ENCODE assay signal across 21 mouse cellular contexts in genomic region chr13:51980344-51980743, GRCm38 (mm10).
DNase-seq lines count a peak whose midpoint lies in the region; ATAC-seq and TF ChIP-seq lines count a peak whose summit lies in the region.
"Had no signal": no experiment of that assay in that cellular context is flagged by ENCODE, and none has a peak within 500 bp of the region (broad histone marks: within the 10 kb centered on the region; RNA-seq: fewer than 3 reads in every experiment).

No protein-coding gene starts in this region.

- no peaks in the 10 kb centered on the region for H3K27me3 ChIP-seq in limb, embryonic 11.5 days (ENCODE audit: control insufficient read depth, insufficient read depth, low read length)
- no peaks in the 10 kb centered on the region for H3K27me3 ChIP-seq in limb, embryonic 10.5 days (ENCODE audit: low read depth, poor library complexity, severe bottlenecking)
- H3K27me3 ChIP-seq in C2C12 (ENCODE audit: control insufficient read depth, insufficient read depth, insufficient read length), result no peaks in the 10 kb centered on the region
- H3K27me3 ChIP-seq in embryonic facial prominence, embryonic 15.5 days, result no peaks in the 10 kb centered on the region
- no peaks in the 10 kb centered on the region for H3K27me3 ChIP-seq in liver, postnatal 0 days (ENCODE audit: insufficient read depth, low read length)
- H3K27me3 ChIP-seq: embryonic facial prominence, embryonic 13.5 days had no signal

- H3K4me2 ChIP-seq in limb, embryonic 11.5 days (ENCODE audit: low read depth, severe bottlenecking), result no peak overlapping the region
- H3K4me2 ChIP-seq in embryonic facial prominence, embryonic 15.5 days (replicated peaks), result no peak overlapping the region
- H3K4me2 ChIP-seq in liver, postnatal 0 days (ENCODE audit: low read depth, low read length), result no peak overlapping the region
- H3K4me2 ChIP-seq: embryonic facial prominence, embryonic 13.5 days; hindbrain, embryonic 14.5 days had no signal

- H3K9me3 ChIP-seq in limb, embryonic 11.5 days (ENCODE audit: control insufficient read depth, low read length), result no peaks in the 10 kb centered on the region
- no peaks in the 10 kb centered on the region for H3K9me3 ChIP-seq in limb, embryonic 10.5 days (replicated peaks)
- H3K9me3 ChIP-seq in embryonic facial prominence, embryonic 15.5 days (replicated peaks), result no peaks in the 10 kb centered on the region
- H3K9me3 ChIP-seq in liver, postnatal 0 days (ENCODE audit: low read length), result peaks cover 5% of the 10 kb centered on the region

- no peak for DNase-seq in limb, embryonic 11.5 days (ENCODE audit: low spot score)
- no peak for DNase-seq in limb, embryonic 10.5 days (ENCODE audit: low spot score)
- no peak for DNase-seq in liver, postnatal 0 days
- no peak for DNase-seq in urinary bladder, adult 18-20 months (ENCODE audit: low spot score in 2 of 2)
- DNase-seq in yolk sac, embryonic 10.5 days (ENCODE audit: low spot score), result no peak
- DNase-seq: adrenal gland, adult 8-10 months; cerebellum, adult 11-12 months; cerebellum, adult 9-10 months; cerebellum, postnatal 25 days; gastrocnemius, postnatal 36 days; heart, adult 11 months; heart, postnatal 14 days had no signal

- WGBS in limb, embryonic 11.5 days, result 75% methylated on average over 1 of the region's 1 CpGs
- WGBS in limb, embryonic 10.5 days, result 86% methylated on average over 1 of the region's 1 CpGs
- WGBS in embryonic facial prominence, embryonic 15.5 days, result 61% methylated on average over 1 of the region's 1 CpGs
- WGBS in liver, postnatal 0 days (ENCODE audit: insufficient replicate concordance), result 55% methylated on average over 1 of the region's 1 CpGs

- no peak overlapping the region for H3K9ac ChIP-seq in limb, embryonic 11.5 days (ENCODE audit: low read length)
- H3K9ac ChIP-seq in embryonic facial prominence, embryonic 15.5 days, result no peak overlapping the region
- no peak overlapping the region for H3K9ac ChIP-seq in liver, postnatal 0 days (replicated peaks)
- H3K9ac ChIP-seq: embryonic facial prominence, embryonic 13.5 days; hindbrain, embryonic 14.5 days had no signal

- H3K79me3 ChIP-seq in C2C12 (ENCODE audit: low read depth), result no peaks in the 10 kb centered on the region

- TF ChIP-seq EP300 in liver, postnatal 0 days (IDR thresholded peaks at IDR 0.05; ENCODE audit: low read depth), result no peak

- H3K36me3 ChIP-seq in limb, embryonic 11.5 days (ENCODE audit: control insufficient read depth, insufficient read depth, low read length), result no peaks in the 10 kb centered on the region
- no peaks in the 10 kb centered on the region for H3K36me3 ChIP-seq in limb, embryonic 10.5 days
- H3K36me3 ChIP-seq in C2C12 (ENCODE audit: control insufficient read depth, insufficient read depth), result no peaks in the 10 kb centered on the region
- H3K36me3 ChIP-seq in embryonic facial prominence, embryonic 15.5 days, result no peaks in the 10 kb centered on the region
- H3K36me3 ChIP-seq in liver, postnatal 0 days (replicated peaks; ENCODE audit: insufficient read depth, low read length), result no peaks in the 10 kb centered on the region
- H3K36me3 ChIP-seq: embryonic facial prominence, embryonic 13.5 days; forebrain, embryonic 10.5 days; G1E had no signal

- 0 out of 2 replicates have a peak, but pooled peaks have one; percentile 61 for ATAC-seq in limb, embryonic 11.5 days (ENCODE audit: insufficient number of reproducible peaks, low FRiP score, low TSS enrichment, low read depth)
- peak; percentile 7; the same call in 1 of the 2 replicates for ATAC-seq in embryonic facial prominence, embryonic 15.5 days (ENCODE audit: insufficient number of reproducible peaks, low FRiP score, low TSS enrichment, low read depth)
- ATAC-seq in liver, postnatal 0 days, result no peak
- ATAC-seq: CD4-positive, CD25-positive, alpha-beta regulatory T cell, adult 4 months; forebrain, embryonic 14.5 days had no signal

- no peak overlapping the region for H3K27ac ChIP-seq in limb, embryonic 11.5 days (replicated peaks; ENCODE audit: low read depth, low read length)
- H3K27ac ChIP-seq in limb, embryonic 10.5 days, result no peak overlapping the region
- no peak overlapping the region for H3K27ac ChIP-seq in embryonic facial prominence, embryonic 15.5 days (replicated peaks)
- H3K27ac ChIP-seq in liver, postnatal 0 days (ENCODE audit: low read depth), result 0 out of 2 replicates have a peak overlapping the region, but pooled peaks have one; percentile 79
- H3K27ac ChIP-seq: embryonic facial prominence, embryonic 13.5 days; forebrain, embryonic 10.5 days; hindbrain, embryonic 14.5 days had no signal

- H3K79me2 ChIP-seq in C2C12 (ENCODE audit: control insufficient read depth, insufficient read depth), result no peaks in the 10 kb centered on the region

- no peak for TF ChIP-seq CTCF in C2C12 (IDR thresholded peaks at IDR 0.05; ENCODE audit: control insufficient read depth, insufficient read depth, insufficient read length)
- no peak for TF ChIP-seq CTCF in liver, postnatal 0 days (IDR thresholded peaks at IDR 0.05; ENCODE audit: low read depth)

- H3ac ChIP-seq in C2C12 (ENCODE audit: control insufficient read depth, insufficient read length, low read depth), result no peak overlapping the region

- no peak overlapping the region for H3K4me3 ChIP-seq in limb, embryonic 11.5 days (ENCODE audit: low read depth, low read length)
- no peak overlapping the region for H3K4me3 ChIP-seq in limb, embryonic 10.5 days
- no peak overlapping the region for H3K4me3 ChIP-seq in C2C12 (ENCODE audit: insufficient read depth, poor library complexity, severe bottlenecking)
- no peak overlapping the region for H3K4me3 ChIP-seq in embryonic facial prominence, embryonic 15.5 days (replicated peaks)
- H3K4me3 ChIP-seq in liver, postnatal 0 days (ENCODE audit: low read depth, low read length), result no peak overlapping the region
- H3K4me3 ChIP-seq: embryonic facial prominence, embryonic 13.5 days; erythroblast, embryonic 14.5 days; forebrain, embryonic 10.5 days had no signal

- H3K4me1 ChIP-seq in limb, embryonic 11.5 days (ENCODE audit: control insufficient read depth, insufficient read depth, low read length), result peaks cover 15% of the 10 kb centered on the region
- peaks cover 23% of the 10 kb centered on the region for H3K4me1 ChIP-seq in limb, embryonic 10.5 days
- H3K4me1 ChIP-seq in embryonic facial prominence, embryonic 15.5 days, result peaks cover 21% of the 10 kb centered on the region
- H3K4me1 ChIP-seq in liver, postnatal 0 days (ENCODE audit: insufficient read depth), result peaks cover 40% of the 10 kb centered on the region

TF ChIP-seq in C2C12, 6 proteins besides CTCF, POLR2A, EP300 and RAD21:
- TF ChIP-seq FOSL1 (IDR thresholded peaks at IDR 0.05; ENCODE audit: insufficient read depth, low read length, poor library complexity, severe bottlenecking), result no peak
- peak; percentile 85 for TF ChIP-seq MYOD1 (IDR thresholded peaks at IDR 0.05; ENCODE audit: control insufficient read depth, insufficient read length, low read depth)
TF ChIP-seq in C2C12: peak in this region for 1.
